8 mouse cellular contexts compared by ENCODE assay signal in genomic region chr4:123918851-123919250, GRCm38 (mm10). TPM values are rescaled to one million over a fixed set of nuclear protein-coding genes. Genes with fewer than 3 reads are reported as not detected.
DNase-seq lines count a peak whose midpoint lies in the region; ATAC-seq lines count a peak whose summit lies in the region.

No protein-coding gene starts in this region.

- no peaks in the 10 kb centered on the region for H3K9me3 ChIP-seq in heart, embryonic 11.5 days (replicated peaks; ENCODE audit: control insufficient read depth, low read length)
- no peaks in the 10 kb centered on the region for H3K9me3 ChIP-seq in forebrain, embryonic 15.5 days
- no peaks in the 10 kb centered on the region for H3K9me3 ChIP-seq in liver, embryonic 15.5 days (replicated peaks)

- peak overlapping the region; percentile 97 for H3K4me3 ChIP-seq in heart, embryonic 11.5 days (ENCODE audit: low read depth, low read length)
- H3K4me3 ChIP-seq in forebrain, embryonic 15.5 days, result peak overlapping the region; percentile 100
- H3K4me3 ChIP-seq in liver, embryonic 15.5 days (replicated peaks), result peak overlapping the region; percentile 90

- no peak for ATAC-seq in heart, embryonic 11.5 days (replicated peaks; ENCODE audit: insufficient number of reproducible peaks, low FRiP score, low TSS enrichment)
- ATAC-seq in forebrain, embryonic 15.5 days (replicated peaks), result no peak
- no peak for ATAC-seq in liver, embryonic 15.5 days (ENCODE audit: insufficient read depth)

- peaks cover 9% of the 10 kb centered on the region for H3K36me3 ChIP-seq in heart, embryonic 11.5 days (ENCODE audit: control insufficient read depth, insufficient read depth, low read length)
- H3K36me3 ChIP-seq in forebrain, embryonic 15.5 days, result peaks cover 29% of the 10 kb centered on the region
- peaks cover 35% of the 10 kb centered on the region for H3K36me3 ChIP-seq in liver, embryonic 15.5 days (replicated peaks)

- H3K4me2 ChIP-seq in heart, embryonic 11.5 days, result peak overlapping the region; percentile 89
- H3K4me2 ChIP-seq in forebrain, embryonic 15.5 days (replicated peaks), result peak overlapping the region; percentile 93; the same call in 1 of the 2 replicates
- peak overlapping the region; percentile 98 for H3K4me2 ChIP-seq in liver, embryonic 15.5 days

- peaks cover 14% of the 10 kb centered on the region for H3K4me1 ChIP-seq in heart, embryonic 11.5 days (ENCODE audit: control insufficient read depth, insufficient read depth, low read length)
- peaks cover 30% of the 10 kb centered on the region for H3K4me1 ChIP-seq in forebrain, embryonic 15.5 days
- peaks cover 35% of the 10 kb centered on the region for H3K4me1 ChIP-seq in liver, embryonic 15.5 days (replicated peaks)

- H3K9ac ChIP-seq in heart, embryonic 11.5 days (ENCODE audit: low read depth, low read length), result 0 out of 2 replicates have a peak overlapping the region, but pooled peaks have one; percentile 93
- peak overlapping the region; percentile 96; the same call in 1 of the 2 replicates for H3K9ac ChIP-seq in forebrain, embryonic 15.5 days (replicated peaks)
- peak overlapping the region; percentile 95; the same call in 1 of the 2 replicates for H3K9ac ChIP-seq in liver, embryonic 15.5 days

- WGBS in heart, embryonic 11.5 days (ENCODE audit: insufficient replicate concordance), result 76% methylated on average over 2 of the region's 2 CpGs
- WGBS in forebrain, embryonic 15.5 days, result 56% methylated on average over 2 of the region's 2 CpGs
- WGBS in liver, embryonic 15.5 days (ENCODE audit: insufficient replicate concordance), result 74% methylated on average over 2 of the region's 2 CpGs

- no peak for DNase-seq in heart, postnatal 36 days
- peak; percentile 80 for DNase-seq in ES-CJ7 (ENCODE audit: low read depth, low spot score)
- DNase-seq in urinary bladder, postnatal 14 days (ENCODE audit: low spot score), result no peak
- no peak for DNase-seq in left cerebral cortex, postnatal 10 days (ENCODE audit: extremely low spot score in 1 of 2, low spot score in 2 of 2)
- no peak for DNase-seq in embryo, embryonic 11 days

- no peaks in the 10 kb centered on the region for H3K27me3 ChIP-seq in heart, embryonic 11.5 days (ENCODE audit: control insufficient read depth, insufficient read depth, low read length)
- H3K27me3 ChIP-seq in forebrain, embryonic 15.5 days, result no peaks in the 10 kb centered on the region
- no peaks in the 10 kb centered on the region for H3K27me3 ChIP-seq in liver, embryonic 15.5 days

- intact Hi-C loops in heart, postnatal 36 days (cut with DNase I), result loop anchor here (10.0 kb wide), 2 partner anchors 614 to 774 kb away; no protein-coding TSS in a partner anchor
- intact Hi-C loops in left cerebral cortex, postnatal 10 days (cut with DNase I), result no loop called here

- no peak overlapping the region for H3K27ac ChIP-seq in heart, embryonic 11.5 days (ENCODE audit: low read depth, low read length)
- H3K27ac ChIP-seq in forebrain, embryonic 15.5 days (replicated peaks), result no peak overlapping the region
- no peak overlapping the region for H3K27ac ChIP-seq in liver, embryonic 15.5 days (replicated peaks)

RNA-seq across cellular contexts. Expression of gene 4930535I16Rik, which starts 1.0 kb away (rescaled TPM):
- polyA plus RNA-seq in heart, embryonic 11.5 days (2014; fragmentation: Nextera tagmentation; extraction: Ambion mirVana), result not detected in 2 replicates
- total RNA-seq in heart, postnatal 36 days (2021), result not detected
- polyA plus RNA-seq in forebrain, embryonic 15.5 days (2015; fragmentation: Nextera tagmentation; extraction: Ambion mirVana), result not detected in 2 replicates
- polyA plus RNA-seq in liver, embryonic 15.5 days (2015; fragmentation: Nextera tagmentation; extraction: Ambion mirVana), result not detected in 2 replicates
- not detected for total RNA-seq in left cerebral cortex, postnatal 10 days (2021)

RNA-seq across cellular contexts. Expression of gene Rragc, which starts 1.6 kb away (rescaled TPM):
- polyA plus RNA-seq in heart, embryonic 11.5 days (2014; fragmentation: Nextera tagmentation; extraction: Ambion mirVana), result 37.5 and 39.0 TPM in 2 replicates
- total RNA-seq in heart, postnatal 36 days (2021), result 10 to 100 TPM; 39.8 to 40.0 TPM
- 46.4 and 54.8 TPM in 2 replicates for polyA plus RNA-seq in forebrain, embryonic 15.5 days (2015; fragmentation: Nextera tagmentation; extraction: Ambion mirVana)
- polyA plus RNA-seq in liver, embryonic 15.5 days (2015; fragmentation: Nextera tagmentation; extraction: Ambion mirVana), result 20.0 and 22.3 TPM in 2 replicates
- 10 to 100 TPM; 47.4 to 52.6 TPM for total RNA-seq in left cerebral cortex, postnatal 10 days (2021)

RNA-seq across cellular contexts. Expression of gene Mycbp, which starts 14.2 kb away (rescaled TPM):
- polyA plus RNA-seq in heart, embryonic 11.5 days (2014; fragmentation: Nextera tagmentation; extraction: Ambion mirVana), result 67.3 and 72.3 TPM in 2 replicates
- total RNA-seq in heart, postnatal 36 days (2021), result 10 to 100 TPM; 23.0 to 25.6 TPM
- polyA plus RNA-seq in forebrain, embryonic 15.5 days (2015; fragmentation: Nextera tagmentation; extraction: Ambion mirVana), result 32.7 and 37.5 TPM in 2 replicates
- 40.2 and 45.1 TPM in 2 replicates for polyA plus RNA-seq in liver, embryonic 15.5 days (2015; fragmentation: Nextera tagmentation; extraction: Ambion mirVana)
- 10 to 100 TPM; 14.2 to 14.8 TPM for total RNA-seq in left cerebral cortex, postnatal 10 days (2021)

RNA-seq across cellular contexts. Expression of gene 4933427I04Rik, which starts 59.4 kb away (rescaled TPM):
- polyA plus RNA-seq in heart, embryonic 11.5 days (2014; fragmentation: Nextera tagmentation; extraction: Ambion mirVana), result not detected in 2 replicates
- total RNA-seq in heart, postnatal 36 days (2021), result not detected
- 0.08 and 0.24 TPM in 2 replicates for polyA plus RNA-seq in forebrain, embryonic 15.5 days (2015; fragmentation: Nextera tagmentation; extraction: Ambion mirVana)
- 0.03 TPM in 1 of 2 replicates, not detected in the other for polyA plus RNA-seq in liver, embryonic 15.5 days (2015; fragmentation: Nextera tagmentation; extraction: Ambion mirVana)
- not detected for total RNA-seq in left cerebral cortex, postnatal 10 days (2021)
